Mouse (Mus musculus): ENCODE measurements at regions not wholly inside any gene's neighbourhood (a gene's known extent, or its start where the extent isn't known, plus 50 kb on each side); places are given as distances from the start of the nearest gene placed in this dataset.

DNA sequence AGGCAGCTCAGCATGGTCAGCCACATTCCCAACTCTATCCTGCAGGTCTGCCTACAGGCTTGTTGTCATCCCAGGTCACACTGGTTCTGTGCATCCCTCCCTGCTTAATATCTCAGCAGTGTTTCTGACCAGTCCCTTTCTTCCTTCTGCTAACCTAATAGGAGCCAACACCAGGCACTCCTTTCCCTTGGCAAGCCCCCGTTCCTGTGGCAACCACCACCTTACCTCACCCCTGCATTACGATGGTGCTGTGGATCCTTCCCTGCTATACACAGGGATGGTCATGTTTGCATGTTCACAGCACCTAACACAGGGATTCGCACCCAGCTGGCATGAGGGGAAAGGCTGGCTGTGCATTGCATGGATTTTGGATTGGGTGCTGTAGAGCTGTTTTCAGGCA, 50.8 kb upstream of the Arhgap20 start:
- ATAC-seq (ENCODE audit: insufficient read depth) (no peak), DNase-seq (no peak)
- no peak overlapping the region for H3K27ac ChIP-seq (ENCODE audit: low read depth)
- no peaks in the 10 kb centered on the region for H3K27me3 ChIP-seq (ENCODE audit: insufficient read depth, low read length)
- no peaks in the 10 kb centered on the region; the same call in 1 of the 2 replicates for H3K4me1 ChIP-seq (ENCODE audit: insufficient read depth)
- 78% methylated on average over 3 of the region's 3 CpGs for WGBS
- H3K36me3 ChIP-seq (ENCODE audit: insufficient read depth) = no peaks in the 10 kb centered on the region
- H3K9ac ChIP-seq = no peak overlapping the region
- no peak for TF ChIP-seq CTCF (IDR thresholded peaks at IDR 0.05; ENCODE audit: low read depth)
- no peaks in the 10 kb centered on the region for H3K9me3 ChIP-seq (ENCODE audit: low read depth, low read length)
- no peak overlapping the region for H3K4me2 ChIP-seq
- H3K4me3 ChIP-seq (ENCODE audit: low read depth, low read length) = no peak overlapping the region

All from lung, embryonic 14.5 days (tissue).